Mouse (Mus musculus) CD4-positive, CD25-positive, alpha-beta regulatory T cell, adult 2 months (primary cell): ENCODE measurements at regions not wholly inside any gene's neighbourhood (a gene's known extent, or its start where the extent isn't known, plus 50 kb on each side); places are given as distances from the start of the nearest gene placed in this dataset.

Experiments used
- DNase-seq: peaks from one replicate; pipeline ENCODE4 v3.0.0-alpha.2; 2012; ENCODE audit warnings: low read depth, low spot score

GRCm38 (mm10) chr8:90192856-90193255, 155.3 kb downstream of the Tox3 start:
- no peak for DNase-seq

GRCm38 (mm10) chr8:90182807-90183206, 165.3 kb downstream of the Tox3 start:
- DNase-seq: no peak

GRCm38 (mm10) chr8:90176771-90177170, 171.4 kb downstream of the Tox3 start:
- DNase-seq: no peak

GRCm38 (mm10) chr8:90176335-90176734, 171.8 kb downstream of the Tox3 start:
- DNase-seq: no peak

GRCm38 (mm10) chr8:90166639-90167038, 181.5 kb downstream of the Tox3 start:
- no peak for DNase-seq

GRCm38 (mm10) chr8:90151477-90151876, 196.7 kb downstream of the Tox3 start:
- DNase-seq: no peak

- DNase-seq: no peak
Observed at GRCm38 (mm10) chr8:90149903-90150302, 198.2 kb downstream of the Tox3 start.

- DNase-seq: no peak
Observed at GRCm38 (mm10) chr8:90134626-90135025, 213.5 kb downstream of the Tox3 start.

GRCm38 (mm10) chr8:90130704-90131267, 217.4 kb downstream of the Tox3 start:
- no peak for DNase-seq

- DNase-seq: no peak
Observed at GRCm38 (mm10) chr8:90125426-90125825, 222.7 kb downstream of the Tox3 start.

- DNase-seq: no peak
Observed at GRCm38 (mm10) chr8:90123101-90123500, 225.0 kb downstream of the Tox3 start.

GRCm38 (mm10) chr8:90121935-90122334, 226.2 kb downstream of the Tox3 start:
- DNase-seq: no peak

GRCm38 (mm10) chr8:90121017-90121416, 227.1 kb downstream of the Tox3 start:
- no peak for DNase-seq

- DNase-seq: no peak
Observed at GRCm38 (mm10) chr8:90115436-90115835, 232.7 kb downstream of the Tox3 start.

- no peak for DNase-seq
Observed at GRCm38 (mm10) chr8:90100509-90100908, 247.6 kb downstream of the Tox3 start.

GRCm38 (mm10) chr8:90082630-90083029, 265.5 kb downstream of the Tox3 start:
- no peak for DNase-seq

- no peak for DNase-seq
Observed at GRCm38 (mm10) chr8:90076381-90076780, 271.8 kb downstream of the Tox3 start.

GRCm38 (mm10) chr8:90075796-90076195, 272.3 kb downstream of the Tox3 start:
- no peak for DNase-seq

- no peak for DNase-seq
Observed at GRCm38 (mm10) chr8:90070006-90070405, 278.1 kb downstream of the Tox3 start.

- DNase-seq: no peak
Observed at GRCm38 (mm10) chr8:90069411-90069993, 278.6 kb downstream of the Tox3 start.

- DNase-seq: no peak
Observed at GRCm38 (mm10) chr8:90068441-90068840, 279.7 kb downstream of the Tox3 start.

- DNase-seq: no peak
Observed at GRCm38 (mm10) chr8:90064381-90064780, 283.8 kb downstream of the Tox3 start.

- DNase-seq: no peak
Observed at GRCm38 (mm10) chr8:90063291-90063690, 284.9 kb downstream of the Tox3 start.
